ENCODE assay signal across 8 mouse cellular contexts in genomic region chr3:145759379-145760209, GRCm38 (mm10). TPM values are rescaled to one million over a fixed set of nuclear protein-coding genes. Genes with fewer than 3 reads are reported as not detected.
DNase-seq lines count a peak whose midpoint lies in the region; ATAC-seq and TF ChIP-seq lines count a peak whose summit lies in the region.

No protein-coding gene starts in this region.

- TF ChIP-seq POLR2A in embryonic fibroblast, embryonic 13.5 days (IDR thresholded peaks at IDR 0.05; ENCODE audit: low read depth, low read length), result no peak
- no peak for TF ChIP-seq POLR2A in small intestine, adult 2 months (IDR thresholded peaks at IDR 0.05; ENCODE audit: low read depth, low read length)
- TF ChIP-seq POLR2A in thymus, adult 2 months (IDR thresholded peaks at IDR 0.05; ENCODE audit: control insufficient read depth, extremely low read depth, insufficient read depth, low read length, poor library complexity), result no peak

- H3K9ac ChIP-seq in heart, embryonic 15.5 days, result peak overlapping the region; percentile 78
- no peak overlapping the region for H3K9ac ChIP-seq in ES-E14 (ENCODE audit: insufficient read depth, low read depth, low read length, poor library complexity, severe bottlenecking)
- H3K9ac ChIP-seq in limb, embryonic 13.5 days, result peak overlapping the region; percentile 80

- no peak for DNase-seq in heart, adult 9 months (ENCODE audit: low spot score in 2 of 2)
- peak; percentile 40 for DNase-seq in ES-E14 (ENCODE audit: low read depth, low spot score)
- no peak for DNase-seq in thymus, adult 2 months

- in situ Hi-C loops in ES-E14 (cut with MboI; ENCODE audit: low sequenced_read_pairs in 2 of 2, unreplicated experiment in 2 of 2), result no loop called here

- no peak overlapping the region for H3K27ac ChIP-seq in heart, embryonic 15.5 days
- no peak overlapping the region for H3K27ac ChIP-seq in ES-E14 (ENCODE audit: insufficient read depth, low read depth, low read length, poor library complexity, severe bottlenecking)
- peak overlapping the region; percentile 44 for H3K27ac ChIP-seq in embryonic fibroblast, embryonic 13.5 days (ENCODE audit: insufficient read depth, low read length)
- H3K27ac ChIP-seq in limb, embryonic 13.5 days, result no peak overlapping the region; the same call in 1 of the 2 replicates
- no peak overlapping the region for H3K27ac ChIP-seq in small intestine, adult 2 months (ENCODE audit: insufficient read depth, low read depth, low read length)
- H3K27ac ChIP-seq in thymus, adult 2 months (ENCODE audit: control insufficient read depth, insufficient read depth, low read length), result no peak overlapping the region

- no peak for TF ChIP-seq CTCF in embryonic fibroblast, embryonic 13.5 days (IDR thresholded peaks at IDR 0.05; ENCODE audit: borderline replicate concordance, insufficient read depth, low read length)
- no peak for TF ChIP-seq CTCF in small intestine, adult 2 months (IDR thresholded peaks at IDR 0.05; ENCODE audit: extremely low read depth, insufficient read length, insufficient replicate concordance, low read depth, low read length)
- no peak for TF ChIP-seq CTCF in thymus, adult 2 months (IDR thresholded peaks at IDR 0.05; ENCODE audit: borderline replicate concordance, control insufficient read depth, extremely low read depth, insufficient read depth, low read length, poor library complexity)

- peaks cover 21% of the 10 kb centered on the region; the same call in 1 of the 2 replicates for H3K27me3 ChIP-seq in heart, embryonic 15.5 days
- peaks cover 48% of the 10 kb centered on the region for H3K27me3 ChIP-seq in limb, embryonic 13.5 days
- H3K27me3 ChIP-seq in small intestine, adult 2 months (ENCODE audit: control insufficient read depth, insufficient read depth, low read length), result peaks cover 8% of the 10 kb centered on the region; the same call in 1 of the 2 replicates
- H3K27me3 ChIP-seq in thymus, adult 2 months (ENCODE audit: control insufficient read depth, insufficient read depth, low read length), result peaks cover 8% of the 10 kb centered on the region; the same call in 1 of the 2 replicates

- H3K4me1 ChIP-seq in heart, embryonic 15.5 days (replicated peaks), result peaks cover 22% of the 10 kb centered on the region
- peaks cover 2 to 6% of the 10 kb centered on the region in 2 experiments; a peak in 3 of 4 replicates for H3K4me1 ChIP-seq in ES-E14 (ENCODE audit: control insufficient read depth in 2 of 2, insufficient read depth in 2 of 2, low read length in 2 of 2, poor library complexity in 1 of 2)
- peaks cover 6% of the 10 kb centered on the region; the same call in 1 of the 2 replicates for H3K4me1 ChIP-seq in embryonic fibroblast, embryonic 13.5 days (ENCODE audit: control insufficient read depth, insufficient read depth, low read length)
- peaks cover 24% of the 10 kb centered on the region for H3K4me1 ChIP-seq in limb, embryonic 13.5 days
- H3K4me1 ChIP-seq in small intestine, adult 2 months (ENCODE audit: control insufficient read depth, insufficient read depth, insufficient read length, low read length), result peaks cover 12% of the 10 kb centered on the region
- no peaks in the 10 kb centered on the region for H3K4me1 ChIP-seq in thymus, adult 2 months (replicated peaks; ENCODE audit: control insufficient read depth, insufficient read depth, low read length)

- no peaks in the 10 kb centered on the region for H3K9me3 ChIP-seq in heart, embryonic 15.5 days (replicated peaks)
- no peaks in the 10 kb centered on the region for H3K9me3 ChIP-seq in ES-E14 (ENCODE audit: control insufficient read depth, insufficient read depth, low read depth, low read length)
- no peaks in the 10 kb centered on the region for H3K9me3 ChIP-seq in limb, embryonic 13.5 days

- H3K4me2 ChIP-seq in heart, embryonic 15.5 days, result peak overlapping the region; percentile 99
- peak overlapping the region; percentile 99 for H3K4me2 ChIP-seq in limb, embryonic 13.5 days (replicated peaks)

- no peak for ATAC-seq in heart, embryonic 15.5 days (replicated peaks; ENCODE audit: insufficient number of reproducible peaks, insufficient read depth, low FRiP score, low read depth)
- no peak; the same call in 1 of the 2 replicates for ATAC-seq in limb, embryonic 13.5 days (ENCODE audit: low FRiP score, low read depth)
- ATAC-seq in megakaryocyte-erythroid progenitor cell, adult 5-6 weeks (replicated peaks; ENCODE audit: low FRiP score, low TSS enrichment, poor library complexity, severe bottlenecking), result no peak

- H3K36me3 ChIP-seq in heart, embryonic 15.5 days, result no peaks in the 10 kb centered on the region
- H3K36me3 ChIP-seq in ES-E14 (ENCODE audit: control insufficient read depth, insufficient read depth, low read length, poor library complexity, severe bottlenecking), result no peaks in the 10 kb centered on the region
- H3K36me3 ChIP-seq in limb, embryonic 13.5 days, result no peaks in the 10 kb centered on the region
- H3K36me3 ChIP-seq in small intestine, adult 2 months (ENCODE audit: control insufficient read depth, insufficient read depth, low read length), result no peaks in the 10 kb centered on the region
- H3K36me3 ChIP-seq in thymus, adult 2 months (ENCODE audit: control insufficient read depth, insufficient read depth, low read length), result no peaks in the 10 kb centered on the region

- 29% methylated on average over 14 of the region's 14 CpGs for WGBS in heart, embryonic 15.5 days
- WGBS in limb, embryonic 13.5 days, result 14% methylated on average over 14 of the region's 14 CpGs
- WGBS in small intestine, adult 2 months, result 57% methylated on average over 14 of the region's 14 CpGs
- WGBS in thymus, adult 2 months, result 33% methylated on average over 14 of the region's 14 CpGs

- peak overlapping the region; percentile 73 for H3K4me3 ChIP-seq in heart, embryonic 15.5 days
- peak overlapping the region; percentile 30 to 63 for H3K4me3 ChIP-seq in ES-E14 (ENCODE audit: insufficient read depth in 1 of 2, low read depth in 1 of 2, low read length in 2 of 2, poor library complexity in 1 of 2, severe bottlenecking in 1 of 2)
- peak overlapping the region; percentile 96 for H3K4me3 ChIP-seq in embryonic fibroblast, embryonic 13.5 days (ENCODE audit: insufficient read depth, low read length)
- peak overlapping the region; percentile 67 for H3K4me3 ChIP-seq in limb, embryonic 13.5 days
- H3K4me3 ChIP-seq in small intestine, adult 2 months (ENCODE audit: low read depth, low read length), result peak overlapping the region; percentile 60
- H3K4me3 ChIP-seq in thymus, adult 2 months (ENCODE audit: control insufficient read depth, insufficient read depth, low read length), result no peak overlapping the region

TF ChIP-seq in ES-E14, 5 proteins besides CTCF, POLR2A, EP300 and RAD21:
- TF ChIP-seq HCFC1 (IDR thresholded peaks at IDR 0.05; ENCODE audit: borderline replicate concordance, insufficient read depth, low read length), result no peak
- TF ChIP-seq MAFK (IDR thresholded peaks at IDR 0.05; ENCODE audit: insufficient read depth, low read depth, low read length), result no peak
- TF ChIP-seq ZNF384 (IDR thresholded peaks at IDR 0.05; ENCODE audit: low read depth, low read length), result no peak
- TF ChIP-seq CHD2 (IDR thresholded peaks at IDR 0.05; ENCODE audit: low read depth, low read length), result no peak
- no peak for TF ChIP-seq ZC3H11A (IDR thresholded peaks at IDR 0.05; ENCODE audit: borderline replicate concordance, low read depth, low read length)
TF ChIP-seq in ES-E14: peak in this region for 0.

RNA-seq across cellular contexts. Expression of gene Ddah1, which starts 1.1 kb away (rescaled TPM):
- 21.0 and 25.4 TPM in 2 replicates for polyA plus RNA-seq in heart, embryonic 15.5 days (2015; fragmentation: Nextera tagmentation; extraction: Ambion mirVana)
- 11.2 and 15.5 TPM in 2 replicates for total RNA-seq in ES-E14 (2012; rRNA removed)
- 145 and 197 TPM in 2 replicates for polyA plus RNA-seq in embryonic fibroblast, embryonic 13.5 days (2011; ENCODE audit: insufficient read length, low read depth, missing spikeins)
- 49.7 and 55.7 TPM in 2 replicates for polyA plus RNA-seq in limb, embryonic 13.5 days (2015; fragmentation: Nextera tagmentation; extraction: Ambion mirVana)
- polyA plus RNA-seq in small intestine, adult 2 months (2012; rRNA removed), result 0.42 and 1.7 TPM in 2 replicates
- polyA plus RNA-seq in thymus, adult 2 months (2012; rRNA removed), result 2.0 and 2.9 TPM in 2 replicates
- total RNA-seq in megakaryocyte-erythroid progenitor cell, adult 5-6 weeks (2014; fragmentation: Nextera tagmentation), result not detected in 2 replicates
- total RNA-seq in megakaryocyte-erythroid progenitor cell, adult 5-6 weeks (2017), result 0.33 and 0.99 TPM in 2 replicates
